Mouse (Mus musculus) hindbrain, embryonic 16.5 days (tissue): ENCODE data around the gene Ang2. TPM values are rescaled to one million over a fixed set of nuclear protein-coding genes. Genes with fewer than 3 reads are reported as not detected.

Experiments used
- ATAC-seq: fragments of 200-750 bp; cut with Nextera tagmentation; 2 replicates; pipeline ENCODE4 v1.8.0; 2017; ENCODE audit warnings: moderate TSS enrichment, moderate library complexity
- H3K27ac ChIP-seq: fragments of 300-500 bp; sonication (generic); 2 replicates; pipeline ENCODE4 v1.5.1; 2014; ENCODE audit warnings: low read depth, mild to moderate bottlenecking, control low read depth, low read length, moderate library complexity
- H3K27me3 ChIP-seq: fragments of 300-500 bp; sonication (generic); replicated peaks from 2 replicates; pipeline ENCODE4 v1.6.1; 2014; ENCODE audit warnings: low read length; ENCODE audit not compliant: control insufficient read depth, insufficient read depth
- H3K36me3 ChIP-seq: fragments of 300-500 bp; sonication (generic); 2 replicates; pipeline ENCODE4 v1.6.1; 2014; ENCODE audit warnings: mild to moderate bottlenecking, low read length, moderate library complexity, mixed read lengths; ENCODE audit not compliant: control insufficient read depth, insufficient read depth
- H3K4me1 ChIP-seq: fragments of 300-500 bp; sonication (generic); 2 replicates; pipeline ENCODE4 v1.6.1; 2014; ENCODE audit warnings: low read depth, low read length; ENCODE audit not compliant: control insufficient read depth, insufficient read depth
- H3K4me2 ChIP-seq: fragments of 300-500 bp; sonication (generic); 2 replicates; pipeline ENCODE4 v1.6.1; 2014; ENCODE audit warnings: mild to moderate bottlenecking, low read length, control low read depth, moderate library complexity
- H3K4me3 ChIP-seq: fragments of 300-500 bp; sonication (generic); 2 replicates; pipeline ENCODE4 v1.5.1; 2014; ENCODE audit warnings: mild to moderate bottlenecking, low read length, control low read depth, moderate library complexity
- H3K9ac ChIP-seq: fragments of 300-500 bp; sonication (generic); 2 replicates; pipeline ENCODE4 v1.6.1; 2014; ENCODE audit warnings: low read depth, mild to moderate bottlenecking, control low read depth, low read length, moderate library complexity
- H3K9me3 ChIP-seq: fragments of 300-500 bp; sonication (generic); 2 replicates; pipeline ENCODE4 v1.6.1; 2014; ENCODE audit warnings: mild to moderate bottlenecking, low read length, moderate library complexity; ENCODE audit not compliant: control insufficient read depth
- WGBS: fragments of 180-500 bp; shearing (Covaris S2); extraction: QIAGEN DNeasy Blood & Tissue Kit; methylation state at CpG from one replicate; pipeline ENCODE4 v1.1.7; 2014; 5-methylcytosine and 5-hydroxymethylcytosine counted together
- polyA plus RNA-seq: library from polyadenylated mRNA; unstranded; fragments of >200 nt; fragmentation: Nextera tagmentation; extraction: Ambion mirVana; gene quantifications from 2 replicates; pipeline ENCODE4 v1.2.1, GENCODE M21; 2015

Ang2 gene
- polyA plus RNA-seq, 1 experiment from 2014 or later, result not detected

- no peak for ATAC-seq
- Histone ChIP-seq H3K4me3 (no peak overlapping the region), H3K9me3 (no peaks in the 10 kb centered on the region), H3K9ac (no peak overlapping the region), H3K36me3 (no peaks in the 10 kb centered on the region), H3K27ac (no peak overlapping the region), H3K4me2 (no peak overlapping the region), H3K4me1 (no peaks in the 10 kb centered on the region), H3K27me3 (no peaks in the 10 kb centered on the region)
- WGBS, result 92% methylated on average over 1 of the region's 1 CpGs
These were observed 41.9 kb downstream of the Ang2 start for GRCm38 (mm10) chr14:51157072-51157471.

GRCm38 (mm10) chr14:51156736-51157068, 42.2 kb downstream of the Ang2 start:
- WGBS, result 70% methylated on average over 4 of the region's 4 CpGs
- H3K4me1 ChIP-seq, result no peaks in the 10 kb centered on the region
- H3K9me3 ChIP-seq, result no peaks in the 10 kb centered on the region
- no peak overlapping the region for H3K4me3 ChIP-seq
- H3K27ac ChIP-seq, result no peak overlapping the region
- ATAC-seq, result no peak
- H3K4me2 ChIP-seq, result no peak overlapping the region
- no peaks in the 10 kb centered on the region for H3K27me3 ChIP-seq
- H3K9ac ChIP-seq, result no peak overlapping the region
- H3K36me3 ChIP-seq, result no peaks in the 10 kb centered on the region

- no peak overlapping the region for H3K4me2 ChIP-seq
- H3K4me1 ChIP-seq, result no peaks in the 10 kb centered on the region
- 80% methylated on average over 5 of the region's 5 CpGs for WGBS
- no peak for ATAC-seq
- no peak overlapping the region for H3K4me3 ChIP-seq
- H3K9ac ChIP-seq, result no peak overlapping the region
- no peaks in the 10 kb centered on the region for H3K27me3 ChIP-seq
- H3K9me3 ChIP-seq, result no peaks in the 10 kb centered on the region
- H3K27ac ChIP-seq, result no peak overlapping the region
- H3K36me3 ChIP-seq, result no peaks in the 10 kb centered on the region
These were observed 42.8 kb downstream of the Ang2 start for GRCm38 (mm10) chr14:51156056-51156735.

GRCm38 (mm10) chr14:51152249-51152870, 46.6 kb downstream of the Ang2 start:
- no peaks in the 10 kb centered on the region for H3K36me3 ChIP-seq
- H3K27ac ChIP-seq, result no peak overlapping the region
- H3K9me3 ChIP-seq, result no peaks in the 10 kb centered on the region
- ATAC-seq, result no peak
- no peaks in the 10 kb centered on the region for H3K4me1 ChIP-seq
- no peak overlapping the region for H3K4me2 ChIP-seq
- H3K4me3 ChIP-seq, result no peak overlapping the region
- H3K27me3 ChIP-seq, result no peaks in the 10 kb centered on the region
- 87% methylated on average over 5 of the region's 5 CpGs for WGBS
- no peak overlapping the region for H3K9ac ChIP-seq

- H3K4me3 ChIP-seq, result no peak overlapping the region
- no peaks in the 10 kb centered on the region for H3K9me3 ChIP-seq
- H3K27me3 ChIP-seq, result no peaks in the 10 kb centered on the region
- no peak overlapping the region for H3K4me2 ChIP-seq
- no peaks in the 10 kb centered on the region for H3K4me1 ChIP-seq
- H3K36me3 ChIP-seq, result no peaks in the 10 kb centered on the region
- no peak overlapping the region for H3K27ac ChIP-seq
- WGBS, result 82% methylated on average over 3 of the region's 3 CpGs
- no peak for ATAC-seq
- no peak overlapping the region for H3K9ac ChIP-seq
These were observed 48.6 kb downstream of the Ang2 start for GRCm38 (mm10) chr14:51150206-51150831.

GRCm38 (mm10) chr14:51149164-51149563, 49.8 kb downstream of the Ang2 start:
- no peaks in the 10 kb centered on the region for H3K9me3 ChIP-seq
- no peaks in the 10 kb centered on the region for H3K4me1 ChIP-seq
- ATAC-seq, result no peak
- 76% methylated on average over 5 of the region's 5 CpGs for WGBS
- H3K27me3 ChIP-seq, result no peaks in the 10 kb centered on the region
- H3K27ac ChIP-seq, result no peak overlapping the region
- no peaks in the 10 kb centered on the region for H3K36me3 ChIP-seq
- H3K4me3 ChIP-seq, result no peak overlapping the region
- H3K9ac ChIP-seq, result no peak overlapping the region
- H3K4me2 ChIP-seq, result no peak overlapping the region

GRCm38 (mm10) chr14:51148006-51148405, 50.9 kb downstream of the Ang2 start:
- Histone ChIP-seq H3K27ac (no peak overlapping the region), H3K9ac (no peak overlapping the region), H3K27me3 (no peaks in the 10 kb centered on the region), H3K4me1 (no peaks in the 10 kb centered on the region), H3K4me3 (no peak overlapping the region), H3K36me3 (no peaks in the 10 kb centered on the region), H3K9me3 (no peaks in the 10 kb centered on the region), H3K4me2 (no peak overlapping the region)
- WGBS, result 72% methylated on average over 3 of the region's 3 CpGs
- no peak for ATAC-seq

- Histone ChIP-seq H3K27me3 (no peaks in the 10 kb centered on the region), H3K4me1 (no peaks in the 10 kb centered on the region), H3K9me3 (no peaks in the 10 kb centered on the region), H3K4me3 (no peak within 1 kb of the TSS), H3K9ac (no peak within 1 kb of the TSS), H3K27ac (no peak within 1 kb of the TSS), H3K36me3 (no peaks in the 10 kb centered on the region), H3K4me2 (no peak within 1 kb of the TSS)
- ATAC-seq, result no peak
- 37% methylated on average over 2 of the region's 2 CpGs for WGBS
These were observed 52.3 kb downstream of the Ang2 start, which contains the start of gene Rnase1 for GRCm38 (mm10) chr14:51146685-51147084. TSS of gene Rnase1 (minus strand) at chr14:51146785.

- Histone ChIP-seq H3K36me3 (no peaks in the 10 kb centered on the region), H3K4me2 (no peak overlapping the region), H3K9ac (no peak overlapping the region), H3K9me3 (no peaks in the 10 kb centered on the region), H3K27ac (no peak overlapping the region), H3K27me3 (no peaks in the 10 kb centered on the region), H3K4me1 (no peaks in the 10 kb centered on the region), H3K4me3 (no peak overlapping the region)
- no peak for ATAC-seq
- WGBS, result 83% methylated on average over 6 of the region's 6 CpGs
These were observed 53.4 kb downstream of the Ang2 start for GRCm38 (mm10) chr14:51145521-51145920.
